Mouse (Mus musculus) urinary bladder, postnatal 4 days (tissue): ENCODE data around the gene Mapk6.

Experiments
- DNase-seq, 2 experiments: peaks; one replicate each; pipeline ENCODE4 v3.0.0; 2021 to 2022; ENCODE audit warnings: low spot score in 2 of 2

Mapk6 gene

GRCm38 (mm10) chr9:75424358-75425150 is 14.7 kb upstream of the Mapk6 start:
- no peak for DNase-seq

- DNase-seq = no peak
Observed at GRCm38 (mm10) chr9:75423683-75424082, 13.9 kb upstream of the Mapk6 start.

GRCm38 (mm10) chr9:75422251-75422691 is 12.5 kb upstream of the Mapk6 start:
- no peak for DNase-seq

- no peak for DNase-seq
Observed at GRCm38 (mm10) chr9:75414204-75414603, 4.4 kb upstream of the Mapk6 start.

GRCm38 (mm10) chr9:75413206-75413605 is 3.4 kb upstream of the Mapk6 start:
- DNase-seq = no peak

- no peak for DNase-seq
Observed at GRCm38 (mm10) chr9:75411584-75411983, 1.8 kb upstream of the Mapk6 start.

- no peak for DNase-seq
Observed at GRCm38 (mm10) chr9:75410868-75411487, 1.2 kb upstream of the Mapk6 start.

GRCm38 (mm10) chr9:75409031-75409851 is 564 bp downstream of the Mapk6 start:
- peak; percentile 72 to 77 for DNase-seq

- no peak for DNase-seq
Observed at GRCm38 (mm10) chr9:75408204-75408826, 1.5 kb downstream of the Mapk6 start.

- no peak for DNase-seq
Observed at GRCm38 (mm10) chr9:75407803-75408202, 2.0 kb downstream of the Mapk6 start.

GRCm38 (mm10) chr9:75406121-75406520 is 3.7 kb downstream of the Mapk6 start:
- no peak for DNase-seq

GRCm38 (mm10) chr9:75403520-75403919 is 6.3 kb downstream of the Mapk6 start:
- no peak for DNase-seq

- no peak for DNase-seq
Observed at GRCm38 (mm10) chr9:75401593-75402504, 8.0 kb downstream of the Mapk6 start.

- DNase-seq = no peak
Observed at GRCm38 (mm10) chr9:75400639-75401038, 9.2 kb downstream of the Mapk6 start.

GRCm38 (mm10) chr9:75399069-75399468 is 10.7 kb downstream of the Mapk6 start:
- no peak for DNase-seq

GRCm38 (mm10) chr9:75395971-75396370 is 13.8 kb downstream of the Mapk6 start:
- DNase-seq = no peak

GRCm38 (mm10) chr9:75393251-75393650 is 16.6 kb downstream of the Mapk6 start:
- no peak for DNase-seq

GRCm38 (mm10) chr9:75385218-75385974 is 24.4 kb downstream of the Mapk6 start:
- no peak for DNase-seq

GRCm38 (mm10) chr9:75384337-75384962 is 25.4 kb downstream of the Mapk6 start:
- no peak for DNase-seq

GRCm38 (mm10) chr9:75383785-75384184 is 26.0 kb downstream of the Mapk6 start:
- no peak for DNase-seq
